Mouse (Mus musculus) lung, postnatal 25 days (tissue): ENCODE measurements at regions not wholly inside any gene's neighbourhood (a gene's known extent, or its start where the extent isn't known, plus 50 kb on each side); places are given as distances from the start of the nearest gene placed in this dataset.
A peak's percentile ranks its signal among the peaks of the same experiment; 100 is the strongest.

ENCODE experiments used
- DNase-seq: peaks from one replicate; pipeline ENCODE4 v3.0.0; 2022; ENCODE audit warnings: low spot score

- DNase-seq, result no peak
Measured at GRCm38 (mm10) chr13:116017886-116018285, 291.6 kb downstream of the Isl1 start.

- no peak for DNase-seq
Measured at GRCm38 (mm10) chr13:116003733-116004132, 305.8 kb downstream of the Isl1 start.

GRCm38 (mm10) chr13:116002391-116002899 lies 307.0 kb downstream of the Isl1 start:
- peak; percentile 6 for DNase-seq

- DNase-seq, result no peak
Measured at GRCm38 (mm10) chr13:115990591-115990990, 318.9 kb downstream of the Isl1 start.

GRCm38 (mm10) chr13:115989091-115989490 lies 320.4 kb downstream of the Isl1 start:
- DNase-seq, result no peak

GRCm38 (mm10) chr13:115986282-115986681 lies 323.2 kb downstream of the Isl1 start:
- no peak for DNase-seq

- no peak for DNase-seq
Measured at GRCm38 (mm10) chr13:115985715-115986114, 323.8 kb downstream of the Isl1 start.

GRCm38 (mm10) chr13:115977890-115978203 lies 331.6 kb downstream of the Isl1 start:
- DNase-seq, result no peak

GRCm38 (mm10) chr13:115977118-115977889 lies 332.2 kb downstream of the Isl1 start:
- no peak for DNase-seq
